Mouse (Mus musculus) CH12.LX (cell line): ENCODE measurements at regions not wholly inside any gene's neighbourhood (a gene's known extent, or its start where the extent isn't known, plus 50 kb on each side); places are given as distances from the start of the nearest gene placed in this dataset.

Experiments
- CTCF ChIP-seq, 2 experiments: IDR thresholded peaks in 1 of 2; conservative IDR thresholded peaks in 1 of 2; 2 replicates each; pipeline ENCODE4 v1.5.1; 2011 to 2012; ENCODE audit warnings: low read depth in 2 of 2, low read length in 2 of 2, improper control_type of control experiment in 1 of 2, inconsistent platforms in 1 of 2, mild to moderate bottlenecking in 1 of 2, moderate library complexity in 1 of 2
- MAFK ChIP-seq: IDR thresholded peaks from 2 replicates; pipeline ENCODE4 v1.6.1; 2011; ENCODE audit warnings: low read length, improper control_type of control experiment; ENCODE audit not compliant: insufficient replicate concordance
- MAZ ChIP-seq: IDR thresholded peaks from 2 replicates; pipeline ENCODE4 v1.6.1; 2012; ENCODE audit warnings: low read depth, mild to moderate bottlenecking, inconsistent platforms, low read length, improper control_type of control experiment, moderate library complexity
- POLR2A ChIP-seq: IDR thresholded peaks from 2 replicates; pipeline ENCODE4 v1.6.1; 2011; ENCODE audit warnings: low read depth, mild to moderate bottlenecking, improper control_type of control experiment, low read length
- USF2 ChIP-seq: conservative IDR thresholded peaks from 2 replicates; pipeline ENCODE4 v1.6.1; 2011; ENCODE audit warnings: low read depth, low read length, improper control_type of control experiment
- ZKSCAN1 ChIP-seq: IDR thresholded peaks from 2 replicates; pipeline ENCODE4 v1.6.1; 2012; ENCODE audit warnings: low read depth, inconsistent platforms, low read length, improper control_type of control experiment, borderline replicate concordance

DNA sequence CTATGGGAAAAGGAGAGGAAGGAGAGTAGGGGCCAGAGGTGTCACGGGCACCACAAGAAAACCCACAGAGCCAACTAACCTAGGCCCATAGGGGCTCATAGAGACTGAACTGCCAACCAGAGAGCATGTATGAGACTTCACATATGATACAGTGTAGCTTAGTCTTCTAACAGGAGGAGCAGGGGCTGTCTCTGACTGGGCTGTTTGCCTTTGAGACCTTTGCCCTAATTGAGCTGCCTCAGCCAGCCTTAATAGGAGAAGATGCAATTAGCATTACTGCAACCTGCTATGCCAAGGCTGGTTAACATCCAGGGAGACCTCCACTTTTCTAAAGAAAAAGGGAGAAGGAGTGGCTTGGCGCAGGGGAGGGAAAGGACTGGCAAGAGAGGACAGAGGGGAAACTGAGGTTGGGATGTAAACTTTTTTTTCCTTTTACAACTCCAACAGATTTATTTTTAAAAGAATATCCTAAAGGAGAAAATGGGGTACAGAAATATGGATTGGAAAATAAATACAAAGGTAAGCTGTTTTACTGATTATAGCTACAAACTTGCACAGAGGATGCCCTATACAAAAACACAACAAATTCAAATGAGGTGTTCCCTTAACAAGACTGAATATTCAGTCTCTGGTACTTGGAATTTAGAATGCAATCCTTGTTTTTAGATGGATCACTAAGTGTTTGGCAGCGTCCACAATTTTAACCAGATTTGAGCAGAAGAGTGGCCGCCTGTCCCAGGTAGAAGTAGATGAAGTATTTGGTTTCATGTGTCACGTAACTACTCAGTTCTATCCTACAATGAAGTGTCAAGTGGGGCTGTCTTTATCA, 127.8 kb downstream of the Atp6ap1l start:
- TF ChIP-seq POLR2A (no peak), CTCF (conservative IDR thresholded peaks at IDR 0.05 in 1 of 2, IDR thresholded peaks at IDR 0.05 in 1 of 2; ENCODE audit: low read depth in 2 of 2, low read length in 2 of 2) (no peak), ZKSCAN1 (no peak), USF2 (no peak), MAZ (no peak), MAFK (no peak)
